Comparison of ENCODE assay signal across 32 mouse cellular contexts in the genomic region with DNA sequence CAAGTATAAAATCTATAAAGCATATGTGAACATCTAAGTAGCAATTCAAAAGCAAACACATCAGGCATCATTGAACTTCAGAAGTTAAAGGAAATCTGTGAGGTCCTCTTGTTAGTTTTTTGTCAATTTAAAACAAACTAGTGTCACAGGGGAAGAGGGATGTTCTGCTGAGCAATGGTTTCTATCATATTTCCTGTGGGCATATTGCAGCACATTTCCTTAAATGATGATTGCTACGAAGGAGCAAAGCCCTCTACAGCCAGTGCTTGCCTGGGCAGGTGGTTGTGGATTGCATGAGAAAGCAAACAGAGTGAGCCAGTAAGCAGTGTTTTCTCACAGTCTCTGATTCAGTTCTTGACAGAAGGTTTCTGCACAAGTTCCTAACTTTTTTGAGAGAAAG.
"Had no signal": no experiment of that assay in that cellular context is flagged by ENCODE, and none has a peak within 500 bp of the region (broad histone marks: within the 10 kb centered on the region; RNA-seq: fewer than 3 reads in every experiment).

No protein-coding gene starts in this region.

- H3K27me3 ChIP-seq: heart, embryonic 12.5 days; heart, embryonic 13.5 days; heart, embryonic 15.5 days; hindbrain, embryonic 12.5 days; hindbrain, embryonic 13.5 days; hindbrain, embryonic 15.5 days; intestine, embryonic 15.5 days; kidney, embryonic 15.5 days had no signal

- H3K36me3 ChIP-seq: hindbrain, embryonic 13.5 days; hindbrain, embryonic 15.5 days; intestine, embryonic 15.5 days had no signal

- H3K9me3 ChIP-seq: heart, embryonic 10.5 days; heart, embryonic 12.5 days; heart, embryonic 13.5 days; heart, embryonic 15.5 days; hindbrain, embryonic 10.5 days; hindbrain, embryonic 12.5 days; hindbrain, embryonic 13.5 days; hindbrain, embryonic 15.5 days; intestine, embryonic 15.5 days; kidney, embryonic 15.5 days had no signal

- ATAC-seq: hindbrain, embryonic 16.5 days; hindbrain, postnatal 0 days; inflammation-experienced regulatory T-cells, adult 6 months; intestine, embryonic 15.5 days; intestine, embryonic 16.5 days; intestine, postnatal 0 days had no signal

- H3K4me1 ChIP-seq: heart, embryonic 10.5 days; heart, embryonic 12.5 days; heart, embryonic 13.5 days; heart, embryonic 15.5 days; hindbrain, embryonic 10.5 days; hindbrain, embryonic 12.5 days; hindbrain, embryonic 13.5 days; hindbrain, embryonic 15.5 days; intestine, embryonic 15.5 days; kidney, embryonic 15.5 days had no signal

- DNase-seq: heart, postnatal 10 days; heart, postnatal 14 days; heart, postnatal 36 days; heart, postnatal 4 days; kidney, adult 11 months; kidney, adult 18-20 months; kidney, adult 2 months; kidney, adult 8-10 months; kidney, adult 9 months; kidney, postnatal 10 days; kidney, postnatal 14 days; kidney, postnatal 25 days; kidney, postnatal 36 days; kidney, postnatal 4 days; layer of hippocampus, adult 9-11 months; layer of hippocampus, postnatal 36 days had no signal

- H3K4me3 ChIP-seq: heart, embryonic 10.5 days; heart, embryonic 12.5 days; heart, embryonic 13.5 days; heart, embryonic 15.5 days; hindbrain, embryonic 10.5 days; hindbrain, embryonic 12.5 days; hindbrain, embryonic 13.5 days; hindbrain, embryonic 15.5 days; intestine, embryonic 15.5 days; kidney, embryonic 15.5 days; layer of hippocampus, adult 2 months had no signal
